Mouse (Mus musculus): ENCODE data around the gene Ppil2. TPM values are rescaled to one million over a fixed set of nuclear protein-coding genes. Genes with fewer than 3 reads are reported as not detected.

Ppil2 gene
- total RNA-seq, 4 experiments from 2014 or later, result 23.1 to 27.9 (median 25.0) TPM

DNA sequence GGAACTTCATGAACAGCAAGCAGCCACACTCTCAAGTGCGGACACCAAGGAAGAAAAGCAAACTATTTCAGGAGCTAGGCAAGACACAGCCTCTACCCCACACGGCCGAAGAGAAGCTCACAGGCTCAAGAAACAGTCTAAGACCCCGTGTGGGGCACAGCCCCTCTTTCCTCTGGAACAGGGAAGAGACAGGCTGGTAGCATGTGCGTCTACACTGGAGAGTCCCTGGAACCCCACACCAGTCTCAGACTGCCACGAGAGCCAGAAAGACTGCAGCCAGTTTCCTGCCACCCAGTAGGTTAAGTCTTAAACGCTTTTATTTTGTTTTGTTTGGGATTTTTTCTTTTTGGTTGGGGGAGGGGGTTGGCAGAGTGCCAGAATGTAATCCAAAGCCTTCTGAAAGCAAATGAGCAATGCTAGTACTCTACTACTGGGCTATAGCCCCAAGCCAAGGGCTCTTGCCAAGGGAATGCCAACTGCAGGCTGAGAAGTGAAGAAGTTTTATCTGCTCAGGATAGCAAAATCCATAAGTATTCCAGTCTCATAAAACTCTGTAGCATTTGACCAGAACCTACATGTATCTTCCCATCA, 8.3 kb downstream of the Ppil2 start:
- no peak for DNase-seq (ENCODE audit: low spot score in 2 of 2)

DNA sequence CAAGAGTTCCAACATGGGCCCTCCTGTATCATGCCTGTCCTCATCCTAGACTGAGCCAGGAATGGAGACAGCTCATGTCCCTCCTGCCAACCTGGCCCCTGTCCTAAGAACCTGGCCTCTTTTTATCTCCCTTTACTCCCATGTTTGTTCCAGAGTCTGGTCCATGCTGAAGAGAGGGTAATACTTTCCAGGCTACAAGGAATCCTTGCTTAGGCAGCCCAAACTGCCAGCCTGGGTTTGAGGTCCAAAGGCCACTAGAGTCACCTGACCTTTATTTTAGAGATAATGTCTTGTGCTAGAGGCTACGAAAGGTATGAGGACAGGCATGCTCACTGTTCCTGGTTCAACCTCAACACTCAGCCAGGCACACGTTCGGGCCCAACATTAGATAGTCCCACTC, 14.1 kb downstream of the Ppil2 start:
- no peak for DNase-seq (ENCODE audit: low spot score in 2 of 2)

DNA sequence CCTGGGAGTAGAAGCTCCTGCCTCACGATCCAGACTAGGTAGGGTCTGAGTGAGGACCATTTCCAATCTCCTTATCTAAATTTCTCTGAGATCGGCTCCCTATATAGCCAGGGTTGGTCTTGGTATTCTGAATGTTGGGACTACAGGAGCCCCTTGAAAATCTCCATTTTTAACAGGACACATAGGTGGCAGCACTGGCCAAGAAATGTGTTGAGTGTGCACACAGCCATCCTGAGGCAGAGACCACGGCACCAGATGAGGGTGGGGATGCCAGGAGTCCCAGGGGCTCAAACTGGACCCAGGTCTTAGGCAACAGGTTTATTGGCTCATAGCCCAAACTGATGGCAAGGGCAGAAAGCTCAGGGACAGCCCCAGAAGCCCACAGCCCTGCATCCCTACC, 22.7 kb downstream of the Ppil2 start:
- no peak for DNase-seq (ENCODE audit: low spot score in 2 of 2)

DNA sequence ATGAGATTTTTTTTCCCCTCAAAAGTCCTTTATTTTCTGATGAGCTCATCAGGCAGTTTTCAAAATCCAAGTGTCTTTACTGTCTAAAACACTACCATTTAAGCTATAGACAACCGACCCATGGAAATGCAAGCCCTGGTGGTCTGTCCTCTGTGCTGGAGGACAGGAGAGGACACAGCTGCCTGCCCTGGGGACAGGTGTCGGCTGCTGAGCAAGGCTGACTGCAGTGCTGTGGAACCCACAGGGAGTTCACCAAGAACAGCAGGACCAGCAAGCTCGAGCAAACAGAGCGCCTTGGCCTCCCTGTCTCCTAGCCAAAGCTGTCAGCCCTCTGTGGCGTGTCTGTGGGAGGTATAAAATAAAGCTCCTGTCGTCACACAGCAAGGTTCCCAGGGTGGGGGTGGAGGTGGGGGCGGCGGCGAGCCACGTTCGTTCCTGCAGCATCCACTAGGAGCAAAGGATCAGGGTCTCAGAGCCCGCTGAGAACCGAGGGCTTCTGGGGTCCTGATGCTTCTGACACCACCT, 24.3 kb downstream of the Ppil2 start:
- DNase-seq (ENCODE audit: low spot score in 2 of 2), result no peak

DNA sequence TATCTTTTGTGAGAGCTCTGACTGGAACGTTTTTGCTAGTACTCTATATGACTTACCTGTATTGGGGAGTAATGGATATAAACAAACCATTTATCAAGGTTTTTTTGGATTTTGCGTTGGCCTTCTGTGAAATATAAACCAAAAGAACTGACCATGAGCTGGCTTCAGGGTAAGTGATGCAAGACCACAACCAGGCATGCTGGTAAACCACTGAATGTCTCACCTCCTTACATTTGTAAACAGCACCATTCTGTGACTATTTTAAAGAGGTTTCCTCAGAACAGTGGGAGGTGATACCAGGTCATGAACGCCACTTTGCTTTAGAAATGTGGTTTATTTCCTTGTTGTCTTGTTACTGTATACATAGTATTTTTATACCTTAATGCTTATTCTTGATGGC, 24.8 kb downstream of the Ppil2 start:
- no peak for DNase-seq (ENCODE audit: low spot score in 2 of 2)

DNA sequence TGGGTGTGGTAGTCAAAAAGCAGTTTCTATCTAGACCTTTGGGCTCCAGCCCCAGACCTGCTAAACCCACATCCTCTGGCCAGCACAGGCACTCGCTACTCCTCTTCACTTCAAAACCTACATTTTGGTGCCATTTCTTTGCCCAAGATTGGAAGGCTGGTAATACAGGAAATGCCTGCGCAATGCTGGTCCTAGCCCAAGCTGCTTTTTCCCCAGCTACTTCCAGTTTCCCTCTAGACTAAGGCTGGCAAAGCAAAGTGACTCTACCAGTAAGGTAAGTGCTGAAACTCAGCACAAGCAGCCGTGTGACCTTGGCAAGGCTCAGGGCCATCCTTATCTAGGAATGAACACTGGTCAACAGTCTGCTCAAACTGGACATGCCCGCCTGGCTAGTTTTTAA, 25.4 kb downstream of the Ppil2 start:
- no peak for DNase-seq (ENCODE audit: low spot score in 2 of 2)

DNA sequence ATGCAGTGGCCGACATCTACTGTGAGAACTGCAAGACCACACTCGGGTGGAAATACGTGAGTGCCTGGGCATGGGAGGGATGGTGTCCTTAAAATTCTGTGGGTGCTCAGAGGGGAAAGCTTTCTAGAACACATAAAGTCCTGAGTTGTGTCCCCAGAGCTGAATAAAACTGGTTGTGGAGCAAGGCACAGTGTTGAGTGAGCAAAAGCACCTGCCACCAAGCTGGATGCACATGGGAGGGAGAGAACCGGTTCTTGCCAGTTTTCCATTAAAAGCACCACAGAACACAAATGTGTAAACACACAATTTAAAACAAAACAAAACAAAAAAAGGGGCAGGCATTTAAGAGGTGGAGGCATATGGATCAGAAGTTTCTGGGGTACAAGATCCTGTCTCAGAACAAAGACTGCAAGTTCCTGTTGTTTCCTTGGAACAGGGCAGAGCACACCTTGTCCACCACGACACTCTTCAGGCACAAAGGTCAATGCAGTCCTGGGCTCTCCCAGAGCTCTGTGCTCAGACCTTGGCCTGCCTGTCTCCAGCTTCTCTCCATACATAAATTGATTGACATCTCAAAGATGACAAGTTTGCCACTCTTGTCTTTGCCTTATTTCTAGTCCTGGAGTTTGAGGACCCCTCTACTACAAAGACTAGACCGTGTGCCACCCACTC, 28.8 kb downstream of the Ppil2 start:
- no peak for DNase-seq (ENCODE audit: low spot score in 2 of 2)

DNA sequence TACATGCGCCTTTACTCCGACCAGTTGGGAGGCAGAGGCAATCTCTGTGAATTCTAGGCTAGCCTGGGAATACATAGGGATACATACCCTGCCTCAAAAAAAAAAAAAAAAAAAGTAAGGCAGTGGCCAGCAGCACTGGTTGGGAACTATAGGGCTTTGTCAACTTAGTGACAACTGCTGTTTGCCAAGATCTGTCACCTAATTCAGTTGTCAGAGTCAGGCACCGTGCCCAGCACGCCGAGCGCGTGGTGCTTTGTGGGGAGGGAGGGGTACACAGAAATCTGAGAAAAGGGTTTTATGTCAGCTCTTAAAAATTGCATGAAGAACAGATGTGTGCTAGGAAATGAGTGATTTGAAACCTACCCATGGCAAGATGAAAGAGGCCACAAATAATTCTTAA, 33.0 kb downstream of the Ppil2 start:
- DNase-seq (ENCODE audit: low spot score in 2 of 2), result no peak

DNA sequence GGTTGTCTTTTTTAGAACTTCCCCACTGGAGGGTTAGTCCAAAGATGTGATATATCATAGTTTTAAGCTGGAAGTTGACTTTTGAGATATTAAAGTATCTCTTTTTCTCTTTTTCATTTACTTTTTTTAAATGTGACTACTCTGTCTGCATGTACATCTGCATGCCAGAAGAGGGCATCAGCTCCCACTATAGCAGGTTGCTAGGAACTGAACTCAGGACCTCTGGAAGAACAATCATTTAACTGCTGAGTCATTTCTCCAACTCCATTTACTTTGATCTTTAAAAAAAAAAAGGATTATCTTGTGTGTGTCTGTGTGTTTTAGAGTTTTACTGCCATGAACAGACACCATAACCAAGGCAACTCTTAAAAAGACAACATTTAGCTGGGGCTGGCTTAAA, 34.2 kb downstream of the Ppil2 start:
- DNase-seq (ENCODE audit: low spot score in 2 of 2), result no peak

DNA sequence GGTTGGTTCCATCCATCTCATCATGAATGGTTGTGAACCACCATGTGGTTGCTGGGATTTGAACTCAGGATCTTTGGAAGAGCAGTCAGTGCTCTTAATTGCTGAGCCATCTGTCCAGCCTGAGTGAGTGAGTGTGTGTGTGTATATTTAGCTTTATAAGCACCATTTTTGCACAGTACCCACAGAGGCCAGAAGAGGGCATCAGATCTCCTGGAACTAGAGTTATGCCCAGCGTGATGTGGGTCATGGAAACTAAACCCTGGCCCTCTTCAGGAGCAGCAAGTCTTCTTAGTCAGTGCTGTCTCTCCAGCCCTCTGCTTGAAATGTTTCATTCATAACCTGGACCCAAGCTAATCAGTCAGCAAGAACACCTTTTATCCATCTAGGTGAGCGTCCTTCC, 34.8 kb downstream of the Ppil2 start:
- no peak for DNase-seq (ENCODE audit: low spot score in 2 of 2)

DNA sequence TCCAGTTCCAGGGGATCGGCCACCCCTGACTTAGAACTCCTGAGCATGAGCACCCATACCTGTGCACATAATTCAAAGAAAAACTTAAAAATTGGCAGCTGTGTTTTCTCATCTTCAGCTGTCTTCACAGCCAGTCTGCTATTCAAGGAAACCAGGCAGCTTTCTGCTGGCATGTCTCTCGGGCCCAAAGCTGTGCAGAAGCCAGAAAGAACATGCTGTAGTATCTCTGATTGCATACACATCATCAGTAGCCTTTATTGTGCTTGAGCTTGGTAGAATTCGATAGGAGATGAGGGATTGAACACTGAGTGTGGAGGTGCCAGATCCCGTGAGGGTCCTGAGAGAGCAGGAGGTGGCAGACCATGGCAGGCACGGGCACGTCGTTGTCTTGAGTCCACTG, 38.1 kb downstream of the Ppil2 start:
- DNase-seq (ENCODE audit: low spot score in 2 of 2), result no peak

DNA sequence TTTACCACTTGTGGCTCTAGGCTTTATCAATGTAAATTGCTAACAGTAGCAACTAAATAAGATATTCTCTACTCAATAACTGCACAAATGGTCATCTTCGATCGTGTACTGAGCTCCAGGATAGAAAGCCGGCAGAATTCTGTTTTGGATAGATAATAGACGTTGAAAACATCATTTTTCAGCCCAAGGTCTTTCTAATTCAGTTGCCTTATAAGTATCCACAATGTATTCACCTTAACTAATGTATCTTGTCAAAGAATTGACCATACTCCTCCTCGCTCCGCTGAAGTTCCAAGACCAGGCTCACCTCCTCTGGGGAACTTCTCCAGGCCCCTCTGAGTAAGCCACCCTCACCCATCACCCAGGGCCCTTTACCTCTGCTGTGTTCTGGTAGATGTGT, 40.3 kb downstream of the Ppil2 start:
- no peak for DNase-seq (ENCODE audit: low spot score in 2 of 2)

DNA sequence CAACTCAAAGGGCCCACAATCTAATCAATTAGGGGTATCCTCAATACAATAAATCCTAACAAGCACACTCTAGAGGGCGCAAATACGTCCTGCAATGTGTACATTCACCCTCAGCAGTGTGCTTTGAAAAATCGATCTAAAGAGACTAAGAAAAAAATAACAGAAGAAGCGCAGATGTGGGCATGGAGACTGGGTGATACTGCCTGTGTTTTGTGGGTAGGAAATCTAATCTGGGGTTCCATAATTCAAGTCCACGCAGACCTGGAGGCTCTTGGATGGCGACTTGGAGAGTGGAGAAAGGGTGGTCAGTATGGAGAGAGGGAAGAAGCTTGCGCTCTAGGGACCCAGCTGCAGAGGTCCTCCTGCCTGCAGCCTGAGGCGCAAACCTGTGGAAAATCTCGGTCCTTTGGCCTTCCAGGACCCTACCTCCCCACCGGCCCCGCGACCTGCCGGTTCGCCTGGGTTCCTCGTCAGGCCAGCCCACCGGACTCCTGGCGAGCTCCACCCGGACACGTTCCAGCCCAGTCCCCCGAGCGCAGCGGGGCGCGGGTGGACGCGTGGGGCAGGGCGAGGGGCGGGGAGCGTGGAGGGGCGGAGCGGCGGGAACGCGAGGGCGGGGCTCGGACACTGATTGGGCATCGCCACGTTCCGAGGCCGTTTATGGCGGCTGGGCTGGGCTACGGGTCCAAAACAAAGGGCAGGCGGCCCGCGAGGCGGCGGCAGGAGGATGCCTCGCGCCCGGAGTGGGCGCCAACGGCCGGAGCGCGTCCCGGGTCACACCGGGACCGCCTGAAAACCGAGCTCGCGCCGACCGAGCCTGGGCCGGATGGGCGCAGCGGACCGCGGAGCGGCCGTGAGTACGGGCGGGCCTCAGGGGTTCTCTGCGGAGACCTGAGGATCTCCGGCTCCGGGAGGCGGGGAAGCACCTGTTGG, 41.3 kb downstream of the Ppil2 start, which contains the start of gene Ypel1:
TSS of gene Ypel1 (plus strand) at position 186 of the 933 bp plus-strand sequence.
- DNase-seq (ENCODE audit: low spot score in 2 of 2), result peak; percentile 54 to 65

DNA sequence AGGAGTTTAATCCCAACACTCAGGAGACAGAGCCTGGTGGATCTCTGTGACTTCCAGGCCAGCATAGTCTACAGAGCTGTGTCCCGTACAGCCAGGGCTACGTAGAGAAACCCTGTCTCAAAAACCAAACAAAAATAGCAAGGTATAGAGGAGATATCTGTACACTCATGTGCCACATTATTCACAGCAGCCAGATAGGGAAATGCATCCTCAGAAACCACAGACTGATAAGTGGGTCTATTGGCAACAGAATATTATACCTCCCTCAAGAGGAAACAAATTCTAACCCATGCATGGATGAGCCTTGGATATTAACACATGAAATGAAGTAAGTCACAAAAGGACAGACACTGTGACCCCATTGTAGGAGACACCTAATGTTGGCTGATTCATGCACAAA, 43.5 kb downstream of the Ppil2 start:
- no peak for DNase-seq (ENCODE audit: low spot score in 2 of 2)

DNA sequence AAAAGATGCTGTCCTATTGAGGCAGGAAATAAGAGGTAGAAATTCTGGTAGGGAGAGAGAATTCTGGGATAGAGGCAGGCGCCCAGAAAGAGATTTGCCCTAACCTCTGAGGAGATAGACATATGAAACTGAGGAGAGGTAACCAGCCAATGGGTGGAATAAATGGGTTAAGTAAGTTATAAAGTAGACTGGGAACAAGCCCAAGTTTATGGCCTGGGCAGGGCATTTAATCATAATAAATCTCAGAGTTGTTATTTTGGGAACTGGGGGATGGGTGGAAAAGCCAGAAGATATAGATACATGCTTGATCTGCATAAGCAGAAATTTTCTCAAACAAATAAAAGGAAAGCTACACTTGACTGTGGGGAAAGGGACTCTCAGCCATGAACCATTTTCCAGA, 48.7 kb downstream of the Ppil2 start:
- no peak for DNase-seq (ENCODE audit: low spot score in 2 of 2)

DNA sequence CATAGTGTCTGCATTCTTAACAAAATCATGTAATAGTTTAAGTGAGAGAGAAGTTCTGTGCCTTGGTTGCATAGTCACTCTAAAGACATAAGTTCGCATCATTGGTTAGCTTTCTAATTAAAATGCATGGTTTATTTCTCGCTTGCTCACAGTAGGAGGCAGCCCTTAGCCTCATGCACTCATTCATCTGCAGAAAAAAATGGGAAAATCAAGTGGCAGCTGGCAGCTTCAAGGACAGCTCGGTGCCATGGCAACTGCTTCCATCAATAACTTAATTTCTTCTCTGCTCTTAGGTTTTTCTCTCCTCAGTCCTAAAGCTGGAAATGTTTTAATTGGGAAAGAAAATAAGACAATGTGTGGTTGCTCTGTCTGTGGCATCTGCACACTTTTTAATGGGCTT, 55.5 kb downstream of the Ppil2 start:
- no peak for DNase-seq (ENCODE audit: low spot score in 2 of 2)

DNA sequence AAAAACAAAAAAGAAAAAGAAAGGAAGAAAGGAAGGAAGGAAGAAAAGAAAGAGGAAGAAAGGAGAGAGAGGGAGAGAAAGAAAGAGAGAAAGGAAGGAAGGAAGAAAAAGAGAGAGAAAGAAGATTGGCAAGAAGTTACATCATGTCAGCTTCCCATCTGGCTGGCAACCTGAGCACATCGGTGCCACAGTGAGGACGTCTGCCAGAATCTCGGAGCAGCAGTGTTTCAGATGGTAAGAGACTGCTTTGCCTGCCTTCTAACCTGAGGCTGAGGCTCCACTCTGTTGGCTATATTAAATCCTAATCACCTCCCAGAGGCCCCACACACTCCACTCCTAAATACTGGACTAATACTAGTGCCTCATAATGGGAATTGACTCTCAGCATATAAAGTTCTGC, 57.2 kb downstream of the Ppil2 start:
- no peak for DNase-seq (ENCODE audit: low spot score in 2 of 2)

DNA sequence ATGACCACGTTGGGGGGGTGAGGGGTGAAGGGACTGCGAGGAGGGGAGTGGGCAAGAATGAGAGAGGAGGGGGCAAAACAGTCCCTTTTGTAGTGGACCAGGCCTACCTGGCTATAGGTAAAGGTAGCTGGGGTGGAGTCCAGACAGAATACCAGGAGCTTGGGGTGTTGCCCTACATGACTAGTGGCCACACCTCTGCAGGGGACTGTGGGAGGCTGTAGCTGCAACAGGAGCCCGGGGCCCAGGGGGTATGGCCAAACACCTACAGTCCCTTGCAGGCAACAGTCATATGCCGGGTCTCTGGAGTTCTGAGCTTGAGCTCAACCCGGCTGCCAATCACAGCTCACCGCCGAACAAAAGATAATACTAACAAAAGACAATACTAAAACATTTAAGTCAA, 59.0 kb downstream of the Ppil2 start:
- DNase-seq (ENCODE audit: low spot score in 2 of 2), result no peak

DNA sequence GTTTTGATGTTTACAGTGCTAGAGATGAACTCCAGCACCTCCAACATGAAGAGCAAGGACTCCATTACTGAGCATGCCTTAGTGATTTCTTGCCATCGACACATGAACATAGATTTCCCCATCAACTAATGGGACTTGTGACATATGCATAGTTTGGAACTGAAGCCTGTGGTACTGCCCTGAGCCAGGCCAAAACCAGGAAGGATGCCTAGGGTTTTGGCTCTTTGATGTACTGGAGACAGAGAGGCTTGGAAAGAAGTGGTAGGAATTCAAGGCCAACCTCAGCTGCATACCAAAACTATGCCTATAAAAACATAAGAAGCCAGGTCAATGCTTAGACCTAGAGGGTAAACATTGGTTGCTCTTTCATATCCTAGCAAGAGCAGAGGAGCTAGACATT, 61.2 kb downstream of the Ppil2 start:
- no peak for DNase-seq (ENCODE audit: low spot score in 2 of 2)

DNA sequence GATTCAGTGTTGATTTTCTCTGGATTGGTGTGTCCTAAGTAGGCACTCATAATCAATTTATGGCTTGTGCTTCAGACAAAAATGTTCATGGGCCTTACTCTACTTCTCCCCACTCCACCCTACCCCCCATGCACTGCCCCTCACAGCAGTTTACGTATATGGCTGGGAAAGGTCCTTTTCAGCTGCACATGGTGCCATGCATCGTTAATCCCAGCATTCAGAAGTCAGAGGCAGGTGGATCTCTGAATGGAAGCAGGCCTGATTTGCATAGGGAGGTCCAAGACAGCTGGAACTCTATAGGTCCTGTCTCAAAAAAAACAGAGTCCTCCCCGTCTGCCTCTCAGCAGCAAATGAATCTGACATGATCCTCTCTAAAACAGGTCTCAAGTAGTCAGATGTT, 65.8 kb downstream of the Ppil2 start:
- DNase-seq (ENCODE audit: low spot score in 2 of 2), result no peak

DNA sequence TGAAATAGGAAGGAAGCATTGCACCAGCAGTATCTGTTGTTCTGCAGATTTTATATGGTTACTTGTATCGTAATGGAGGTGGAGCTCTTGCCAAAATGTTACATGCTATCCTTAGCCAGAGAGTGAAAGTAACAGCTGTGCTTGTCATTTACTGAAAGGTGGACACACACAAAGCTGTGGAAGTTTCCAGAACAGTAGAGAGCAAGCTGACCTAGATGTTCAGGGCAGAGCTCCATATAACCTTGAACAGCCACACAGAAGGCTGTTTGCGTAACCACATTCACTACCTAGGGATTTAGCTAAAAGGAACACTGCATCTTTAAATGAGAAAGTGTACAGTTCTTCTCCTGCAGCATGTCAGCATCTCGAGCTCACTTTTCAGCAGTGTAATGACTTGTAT, 66.7 kb downstream of the Ppil2 start:
- peak in 1 of 2 experiments; percentile 10 for DNase-seq (ENCODE audit: low spot score in 2 of 2)

DNA sequence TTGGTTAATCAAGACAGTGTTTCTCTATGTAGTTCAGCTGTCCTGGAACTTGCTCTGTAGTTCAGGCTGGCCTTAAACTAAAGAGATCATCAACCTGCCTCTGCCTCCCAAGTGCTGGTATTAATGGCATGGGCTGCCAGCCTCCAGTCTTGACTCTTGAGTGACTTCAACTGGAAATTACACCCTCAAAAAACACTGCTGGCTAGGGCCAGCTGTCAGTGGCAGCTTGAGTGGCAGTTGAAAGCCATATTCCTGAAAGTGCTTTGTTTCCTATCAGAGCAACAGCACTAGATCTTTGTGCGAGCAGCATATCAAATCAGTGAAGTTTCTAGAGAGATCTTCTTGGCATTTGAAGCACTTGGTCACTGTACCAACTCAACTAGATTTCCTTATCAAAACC, 69.6 kb downstream of the Ppil2 start:
- no peak for DNase-seq (ENCODE audit: low spot score in 2 of 2)
